Mouse (Mus musculus) heart, embryonic 13.5 days (tissue): ENCODE measurements around the gene Exoc8. TPM values are rescaled to one million over a fixed set of nuclear protein-coding genes. Genes with fewer than 3 reads are reported as not detected.

Experiments
- ATAC-seq: fragments of 200-750 bp; cut with Nextera tagmentation; 2 replicates; pipeline ENCODE4 v1.8.0; 2017; ENCODE audit warnings: moderate TSS enrichment; ENCODE audit not compliant: insufficient number of reproducible peaks, low FRiP score, low TSS enrichment; ENCODE audit errors: extremely low read depth
- H3K27ac ChIP-seq: fragments of 300-500 bp; sonication (generic); replicated peaks from 2 replicates; pipeline ENCODE4 v1.5.1; 2015; ENCODE audit warnings: moderate library complexity, mild to moderate bottlenecking, inconsistent platforms
- H3K27me3 ChIP-seq: fragments of 300-500 bp; sonication (generic); replicated peaks from 2 replicates; pipeline ENCODE4 v1.6.1; 2015; ENCODE audit warnings: mild to moderate bottlenecking, inconsistent platforms
- H3K36me3 ChIP-seq: fragments of 300-500 bp; sonication (generic); 2 replicates; pipeline ENCODE4 v1.6.1; 2015; ENCODE audit warnings: mild to moderate bottlenecking, inconsistent platforms
- H3K4me1 ChIP-seq: fragments of 300-500 bp; sonication (generic); 2 replicates; pipeline ENCODE4 v1.6.1; 2015; ENCODE audit warnings: inconsistent platforms
- H3K4me2 ChIP-seq: fragments of 300-500 bp; sonication (generic); 2 replicates; pipeline ENCODE4 v1.6.1; 2015; ENCODE audit warnings: inconsistent platforms, mild to moderate bottlenecking, moderate library complexity
- H3K4me3 ChIP-seq: fragments of 300-500 bp; sonication (generic); 2 replicates; pipeline ENCODE4 v1.5.1; 2015; ENCODE audit warnings: moderate library complexity, mild to moderate bottlenecking, inconsistent platforms
- H3K9ac ChIP-seq: fragments of 300-500 bp; sonication (generic); 2 replicates; pipeline ENCODE4 v1.6.1; 2015; ENCODE audit warnings: inconsistent platforms, mild to moderate bottlenecking, moderate library complexity
- H3K9me3 ChIP-seq: fragments of 300-500 bp; sonication (generic); 2 replicates; pipeline ENCODE4 v1.6.1; 2016; ENCODE audit warnings: inconsistent platforms
- WGBS: fragments of 180-500 bp; shearing (Covaris S2); methylation state at CpG from one replicate; pipeline ENCODE4 v1.1.7; 2015; ENCODE audit warnings: mixed read lengths; 5-methylcytosine and 5-hydroxymethylcytosine counted together
- polyA plus RNA-seq: library from polyadenylated mRNA; unstranded; fragments of >200 nt; fragmentation: Nextera tagmentation; extraction: Ambion mirVana; gene quantifications from 2 replicates; pipeline ENCODE4 v1.2.1, GENCODE M21; 2015

Gene Exoc8
- polyA plus RNA-seq, 1 experiment from 2014 or later: 6.2 TPM

- Histone ChIP-seq H3K27me3 (no peaks in the 10 kb centered on the region), H3K4me3 (no peak overlapping the region), H3K9ac (no peak overlapping the region), H3K4me1 (peaks cover 46% of the 10 kb centered on the region), H3K4me2 (no peak overlapping the region), H3K27ac (no peak overlapping the region), H3K9me3 (no peaks in the 10 kb centered on the region), H3K36me3 (peaks cover 58% of the 10 kb centered on the region)
- no peak for ATAC-seq
- 84% methylated on average over 7 of the region's 7 CpGs for WGBS
Measured at GRCm38 (mm10) chr8:124871474-124871873, 26.0 kb downstream of the Exoc8 start.

GRCm38 (mm10) chr8:124869708-124870107 is 27.8 kb downstream of the Exoc8 start:
- no peak overlapping the region for H3K9ac ChIP-seq
- peaks cover 61% of the 10 kb centered on the region for H3K4me1 ChIP-seq
- H3K36me3 ChIP-seq: peaks cover 46% of the 10 kb centered on the region
- H3K4me3 ChIP-seq: no peak overlapping the region
- no peak for ATAC-seq
- no peak overlapping the region for H3K4me2 ChIP-seq
- H3K27ac ChIP-seq: 0 out of 2 replicates have a peak overlapping the region, but pooled peaks have one; percentile 1
- H3K9me3 ChIP-seq: no peaks in the 10 kb centered on the region
- WGBS: 57% methylated on average over 6 of the region's 6 CpGs
- H3K27me3 ChIP-seq: no peaks in the 10 kb centered on the region

DNA sequence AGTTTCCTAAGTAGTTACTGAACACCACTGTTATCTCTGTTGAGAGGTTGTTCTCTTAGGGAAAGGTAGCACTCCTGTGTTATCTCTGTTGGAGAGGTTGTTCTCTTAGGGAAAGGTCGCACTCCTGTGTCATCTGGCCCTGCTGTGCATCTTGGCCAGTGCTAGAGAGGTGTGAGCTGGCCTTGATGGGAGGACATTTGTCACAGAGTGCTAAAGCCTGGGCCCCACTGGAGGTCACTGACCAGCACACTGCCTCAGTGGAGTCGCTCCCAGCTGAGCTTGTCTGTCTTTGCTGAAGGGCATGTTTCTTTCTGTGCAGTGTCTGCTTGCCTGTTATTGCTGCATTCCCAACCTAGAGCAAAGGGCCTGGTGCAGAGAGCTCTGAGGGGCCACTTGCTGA is 30.4 kb downstream of the Exoc8 start:
- Histone ChIP-seq H3K4me3 (no peak overlapping the region), H3K27me3 (no peaks in the 10 kb centered on the region), H3K27ac (peak overlapping the region; percentile 16; the same call in 1 of the 2 replicates), H3K36me3 (peaks cover 20% of the 10 kb centered on the region), H3K9me3 (no peaks in the 10 kb centered on the region), H3K4me1 (peaks cover 62% of the 10 kb centered on the region), H3K9ac (0 out of 2 replicates have a peak overlapping the region, but pooled peaks have one; percentile 5), H3K4me2 (no peak overlapping the region)
- ATAC-seq: no peak
- WGBS: 39% methylated on average over 2 of the region's 2 CpGs

- Histone ChIP-seq H3K4me2 (no peak overlapping the region), H3K27ac (peak overlapping the region; percentile 16; the same call in 1 of the 2 replicates), H3K4me3 (no peak overlapping the region), H3K36me3 (peaks cover 16% of the 10 kb centered on the region), H3K9ac (no peak overlapping the region), H3K4me1 (peaks cover 63% of the 10 kb centered on the region), H3K27me3 (no peaks in the 10 kb centered on the region), H3K9me3 (no peaks in the 10 kb centered on the region)
- ATAC-seq: no peak
- WGBS: 28% methylated on average over 3 of the region's 3 CpGs
Measured at GRCm38 (mm10) chr8:124866669-124867068, 30.8 kb downstream of the Exoc8 start.

DNA sequence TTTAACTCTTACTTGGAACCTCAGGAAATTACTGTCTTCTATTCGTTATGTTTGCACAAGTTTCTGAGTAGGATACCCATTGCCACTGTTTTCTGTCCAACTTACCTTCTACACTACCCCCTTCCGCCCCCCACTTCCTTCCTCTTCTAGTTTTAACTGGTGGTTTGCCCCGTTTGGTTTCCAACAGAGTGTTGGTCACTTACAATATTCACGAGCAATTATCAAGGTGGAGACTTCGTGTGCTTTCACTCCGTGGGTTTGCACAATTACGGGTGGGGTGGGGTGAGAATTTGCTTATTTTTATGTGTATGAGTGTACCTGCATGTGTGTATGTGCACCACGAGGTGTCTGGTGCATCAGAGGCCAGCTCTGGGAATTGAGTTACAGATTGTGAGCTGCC is 33.8 kb downstream of the Exoc8 start:
- Histone ChIP-seq H3K4me3 (peak overlapping the region; percentile 91), H3K27ac (peak overlapping the region; percentile 85)
- WGBS: 13% methylated on average over 8 of the region's 8 CpGs

GRCm38 (mm10) chr8:124863163-124863677 is 34.3 kb downstream of the Exoc8 start:
- ATAC-seq: no peak; the same call in 1 of the 2 replicates
- Histone ChIP-seq H3K27ac (peak overlapping the region; percentile 85), H3K27me3 (no peaks in the 10 kb centered on the region), H3K9me3 (no peaks in the 10 kb centered on the region), H3K36me3 (peaks cover 33% of the 10 kb centered on the region), H3K9ac (peak overlapping the region; percentile 95), H3K4me1 (peaks cover 79% of the 10 kb centered on the region), H3K4me2 (peak overlapping the region; percentile 77), H3K4me3 (peak overlapping the region; percentile 91)
- under 1% methylated on average over 33 of the region's 33 CpGs for WGBS

More for the DNA sequence above, 33.8 kb downstream of the Exoc8 start:
- Histone ChIP-seq H3K4me1 (peaks cover 83% of the 10 kb centered on the region), H3K9ac (peak overlapping the region; percentile 95), H3K27me3 (no peaks in the 10 kb centered on the region), H3K36me3 (peaks cover 28% of the 10 kb centered on the region), H3K9me3 (no peaks in the 10 kb centered on the region), H3K4me2 (peak overlapping the region; percentile 77)
- ATAC-seq: no peak

DNA sequence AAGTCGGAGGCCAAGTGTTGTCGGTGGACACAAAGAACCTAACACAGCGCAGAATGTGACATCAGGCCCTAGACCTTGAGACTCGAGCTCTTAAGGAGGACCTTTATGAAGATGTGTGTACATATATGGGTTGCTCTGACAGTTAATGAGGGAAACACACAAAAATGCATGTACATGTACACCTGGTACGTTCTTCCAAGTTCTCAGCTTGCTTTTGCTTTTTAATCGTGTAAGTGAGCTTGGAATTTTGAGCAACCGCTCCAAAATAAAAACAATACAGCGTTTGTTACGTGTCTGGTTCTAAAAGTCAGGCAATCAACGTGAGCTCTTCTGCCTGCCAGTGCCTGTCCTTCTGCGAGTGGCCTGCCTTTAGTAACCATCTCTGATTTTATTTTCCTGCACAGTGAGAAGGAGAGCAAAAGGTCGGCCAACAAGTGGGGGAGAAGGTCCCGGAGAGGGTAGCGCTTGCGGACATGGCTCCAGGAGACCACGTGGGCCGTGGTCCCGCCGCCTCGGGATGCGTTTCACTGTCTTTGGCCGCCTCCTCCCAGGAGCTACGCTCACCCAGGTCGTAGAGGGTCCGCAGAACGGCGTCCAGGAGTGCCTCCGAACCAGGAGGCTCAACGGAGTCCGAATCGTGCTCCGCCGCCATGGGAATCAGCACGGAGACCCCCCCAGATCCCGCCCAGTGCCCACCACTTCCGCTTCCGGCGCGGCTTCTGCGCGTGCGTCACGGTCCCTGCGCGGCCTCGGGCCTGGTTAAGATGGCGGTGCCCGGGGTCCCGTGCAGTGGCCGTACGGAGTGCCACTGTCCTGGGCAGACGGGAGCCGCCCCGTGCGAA is 35.0 kb downstream of the Exoc8 start, which contains the start of the genes Gnpat and 2810004N23Rik:
Gnpat (plus strand) TSS at position 713 of the 842 bp plus-strand sequence.
2810004N23Rik (minus strand) TSS at position 800 of the 842 bp plus-strand sequence.
- Histone ChIP-seq H3K36me3 (peaks cover 40% of the 10 kb centered on the region), H3K4me3 (peak within 1 kb of the TSS; percentile 91), H3K9me3 (no peaks in the 10 kb centered on the region), H3K4me1 (peaks cover 72% of the 10 kb centered on the region), H3K9ac (peak within 1 kb of the TSS; percentile 95), H3K4me2 (peak within 1 kb of the TSS; percentile 77), H3K27me3 (no peaks in the 10 kb centered on the region), H3K27ac (peak within 1 kb of the TSS; percentile 85)
- ATAC-seq: peak; percentile 84
- WGBS: under 1% methylated on average over 55 of the region's 55 CpGs

GRCm38 (mm10) chr8:124860188-124860587 is 37.3 kb downstream of the Exoc8 start:
- Histone ChIP-seq H3K9me3 (0 out of 2 replicates have a peak, but pooled peaks cover 11% of the 10 kb centered on the region), H3K36me3 (peaks cover 59% of the 10 kb centered on the region), H3K4me2 (peak overlapping the region; percentile 46), H3K4me3 (no peak overlapping the region), H3K27me3 (no peaks in the 10 kb centered on the region), H3K4me1 (peaks cover 50% of the 10 kb centered on the region), H3K27ac (peak overlapping the region; percentile 93), H3K9ac (0 out of 2 replicates have a peak overlapping the region, but pooled peaks have one; percentile 33)
- 44% methylated on average over 3 of the region's 3 CpGs for WGBS
- ATAC-seq: no peak

DNA sequence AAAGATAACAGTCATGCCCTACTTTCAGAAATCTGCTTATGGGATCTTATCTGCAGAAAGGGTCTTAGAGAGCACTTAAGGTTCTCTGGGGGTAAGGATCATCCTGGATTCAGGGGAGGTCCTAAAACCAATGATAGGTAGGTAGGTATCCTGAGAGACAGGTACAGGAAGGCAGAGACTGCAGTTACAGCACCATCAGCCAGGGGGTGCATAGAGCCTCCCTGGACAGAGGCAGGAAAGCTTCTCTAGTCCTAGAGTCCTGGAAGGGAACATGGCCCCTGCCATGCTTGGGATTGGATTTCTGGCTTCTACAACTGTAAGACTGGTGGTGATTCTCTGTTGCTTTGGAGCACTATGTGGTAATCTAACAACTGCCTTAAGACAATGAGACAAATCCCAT is 38.0 kb downstream of the Exoc8 start:
- Histone ChIP-seq H3K9me3 (0 out of 2 replicates have a peak, but pooled peaks cover 16% of the 10 kb centered on the region), H3K4me3 (no peak overlapping the region), H3K27me3 (no peaks in the 10 kb centered on the region), H3K36me3 (peaks cover 66% of the 10 kb centered on the region), H3K4me2 (no peak overlapping the region), H3K4me1 (peaks cover 43% of the 10 kb centered on the region), H3K27ac (peak overlapping the region; percentile 93), H3K9ac (0 out of 2 replicates have a peak overlapping the region, but pooled peaks have one; percentile 28)
- ATAC-seq: no peak

GRCm38 (mm10) chr8:124853511-124853910 is 44.0 kb downstream of the Exoc8 start:
- peaks cover 36% of the 10 kb centered on the region for H3K9me3 ChIP-seq
- H3K36me3 ChIP-seq: peaks cover 63% of the 10 kb centered on the region
- H3K27me3 ChIP-seq: no peaks in the 10 kb centered on the region
- H3K9ac ChIP-seq: no peak overlapping the region
- 94% methylated on average over 1 of the region's 1 CpGs for WGBS
- H3K4me2 ChIP-seq: no peak overlapping the region
- no peak overlapping the region for H3K27ac ChIP-seq
- ATAC-seq: no peak
- no peak overlapping the region for H3K4me3 ChIP-seq
- H3K4me1 ChIP-seq: no peaks in the 10 kb centered on the region

DNA sequence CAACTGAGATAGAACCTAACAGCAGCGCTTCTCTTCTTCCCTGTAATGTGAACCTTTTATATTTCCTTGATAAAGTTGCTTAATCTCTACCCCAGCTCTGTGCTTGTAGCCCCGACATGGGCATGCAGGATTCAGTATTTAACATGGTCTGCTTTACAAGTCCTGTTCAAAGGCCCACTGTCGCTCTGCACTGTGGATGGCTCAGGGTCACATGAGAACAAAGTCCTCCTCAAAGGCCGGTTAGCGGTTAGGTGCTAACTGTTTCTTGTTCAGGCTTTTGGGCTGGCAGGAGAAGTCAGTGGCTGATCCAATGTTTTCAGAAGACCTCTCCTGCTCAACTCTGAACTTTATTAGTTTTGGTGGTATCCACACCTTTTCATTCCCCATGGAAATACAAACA is 51.9 kb downstream of the Exoc8 start:
- WGBS: 83% methylated on average over 5 of the region's 5 CpGs
- Histone ChIP-seq H3K9me3 (no peaks in the 10 kb centered on the region), H3K36me3 (peaks cover 42% of the 10 kb centered on the region), H3K4me3 (no peak overlapping the region), H3K27ac (no peak overlapping the region), H3K4me1 (peaks cover 8% of the 10 kb centered on the region; the same call in 1 of the 2 replicates), H3K9ac (no peak overlapping the region), H3K4me2 (no peak overlapping the region), H3K27me3 (no peaks in the 10 kb centered on the region)
- no peak for ATAC-seq
